Mouse (Mus musculus) stomach, postnatal 0 days (tissue): Measurements from ENCODE around the gene Madd.

Experiments
- CTCF ChIP-seq: IDR thresholded peaks from 2 replicates; pipeline ENCODE4 v1.5.1; 2016; ENCODE audit warnings: antibody characterized with exemption, low read depth, mild to moderate bottlenecking, moderate library complexity
- EP300 ChIP-seq: optimal IDR thresholded peaks from 2 replicates; pipeline ENCODE3; 2016; ENCODE audit warnings: antibody characterized with exemption

- TF ChIP-seq CTCF (no peak), EP300 (no peak)
These were observed 18.6 kb downstream of the Madd start for GRCm38 (mm10) chr2:91164991-91165390.
